Mouse (Mus musculus): ENCODE measurements around the gene Pck1.

Pck1 gene

DNA sequence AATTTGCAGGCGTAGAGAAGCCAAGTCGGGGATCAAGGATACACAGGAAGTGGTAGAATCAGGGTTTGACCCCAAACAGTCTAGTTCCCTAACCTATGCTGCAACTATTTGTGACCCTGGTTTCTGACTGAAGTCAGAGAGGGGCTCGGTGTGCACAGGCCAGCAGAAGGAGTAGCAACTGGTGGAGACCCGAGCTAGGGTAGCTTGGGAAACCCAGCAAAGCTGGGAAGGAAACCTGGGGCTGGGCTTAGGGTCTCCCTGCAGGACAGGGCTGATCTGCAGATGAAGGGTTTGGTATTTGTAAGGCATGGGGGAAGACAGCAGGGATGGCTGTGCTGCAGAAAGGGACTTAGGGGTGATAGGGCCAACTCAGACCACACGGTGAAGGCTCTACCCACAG, 24.6 kb downstream of the Pck1 start:
- TF ChIP-seq GATA4 (IDR thresholded peaks at IDR 0.05; ENCODE audit: insufficient replicate concordance, low read length): no peak

DNA sequence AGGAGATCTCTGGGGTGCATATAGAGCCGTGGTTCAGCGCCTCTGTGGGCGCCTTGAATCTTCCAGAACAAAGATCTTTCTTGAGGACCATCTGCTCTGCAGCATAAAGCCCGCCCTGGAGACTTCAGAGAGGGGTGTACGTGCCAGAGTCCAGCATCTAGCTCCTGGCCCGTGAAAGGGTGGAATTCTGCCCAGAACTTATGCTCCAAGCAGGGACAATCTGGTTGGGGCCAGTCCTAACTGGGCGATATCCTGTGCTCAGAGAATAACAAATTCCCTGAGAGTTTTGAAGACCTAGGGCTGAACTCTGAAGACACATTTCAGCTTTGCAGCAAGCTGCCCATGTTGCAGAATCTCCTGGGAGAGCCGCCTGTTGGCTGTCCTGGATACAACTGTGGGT, 25.1 kb downstream of the Pck1 start:
- TF ChIP-seq GATA4 (IDR thresholded peaks at IDR 0.05; ENCODE audit: insufficient replicate concordance, low read length): no peak

DNA sequence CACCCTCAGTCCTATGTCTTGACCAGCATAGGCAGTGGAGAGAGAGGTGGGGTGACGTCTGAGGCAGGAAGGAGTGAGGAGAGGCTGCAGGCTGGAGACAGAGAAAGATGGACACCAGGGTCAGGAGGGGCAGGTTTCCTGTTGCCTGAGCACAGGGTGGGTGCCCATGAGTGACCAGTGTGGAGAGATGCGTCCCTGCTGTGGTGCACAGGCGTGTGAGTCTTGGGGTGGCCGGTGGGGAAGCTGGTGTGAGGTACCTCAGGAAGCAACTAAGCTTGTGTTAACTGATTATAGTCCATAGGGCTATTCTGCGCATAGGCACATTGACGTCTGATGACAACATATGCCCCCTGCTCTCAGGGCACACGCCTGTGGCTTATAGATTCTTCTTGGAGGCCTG, 26.2 kb downstream of the Pck1 start:
- no peak for TF ChIP-seq GATA4 (IDR thresholded peaks at IDR 0.05; ENCODE audit: insufficient replicate concordance, low read length)

DNA sequence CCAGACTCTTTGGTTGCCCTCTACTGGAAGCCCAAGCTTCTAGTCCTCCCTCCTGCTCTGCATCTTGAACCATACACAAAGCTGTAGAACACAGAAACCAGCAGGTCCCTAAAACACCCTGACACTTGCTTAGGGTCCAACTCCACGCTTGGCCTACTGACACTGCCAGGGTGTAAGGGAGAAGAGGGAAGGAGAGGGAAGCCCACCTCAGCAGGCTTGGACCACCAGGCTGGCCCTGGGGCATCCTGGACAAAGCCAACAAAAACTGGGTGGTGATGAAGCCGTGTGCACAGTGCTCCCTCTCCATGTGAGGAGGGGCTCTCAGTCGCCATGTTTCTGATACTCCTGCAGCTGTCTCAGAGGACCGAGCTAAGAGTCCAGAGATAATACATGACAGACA, 27.2 kb downstream of the Pck1 start:
- no peak for TF ChIP-seq GATA4 (IDR thresholded peaks at IDR 0.05; ENCODE audit: insufficient replicate concordance, low read length)

DNA sequence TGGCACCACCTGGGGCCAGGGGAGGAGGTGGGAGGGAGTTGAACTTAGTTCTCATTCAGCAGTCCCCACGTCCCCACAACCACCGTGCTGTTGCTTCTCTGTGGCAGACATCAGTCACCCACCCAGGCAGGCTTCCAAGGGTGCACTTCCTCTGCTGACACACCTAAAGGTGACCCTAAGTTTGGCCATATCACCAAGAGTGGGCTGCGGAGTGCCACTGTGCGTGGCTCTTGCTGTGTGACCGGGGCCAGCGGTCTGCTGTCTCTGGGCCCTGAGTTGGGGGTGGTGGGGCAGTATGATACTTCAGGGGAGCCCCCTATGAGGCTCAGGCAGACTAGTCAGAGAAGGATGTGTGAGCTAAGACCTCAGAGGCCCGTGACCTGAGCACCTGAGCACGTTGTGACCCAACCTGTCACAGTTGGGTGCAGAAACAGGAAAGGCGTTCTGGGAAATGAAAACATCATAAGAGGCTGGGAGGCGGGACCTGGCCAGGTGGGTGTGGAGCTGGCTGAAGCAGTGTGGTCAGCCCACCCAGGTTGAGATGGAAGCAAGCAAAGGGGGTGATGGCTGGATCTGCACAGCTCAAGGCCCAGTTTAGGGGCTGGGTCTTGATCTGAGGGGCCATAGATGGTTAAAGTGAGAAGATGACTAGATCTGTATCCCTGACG, 28.0 kb downstream of the Pck1 start:
- TF ChIP-seq GATA4 (IDR thresholded peaks at IDR 0.05; ENCODE audit: insufficient replicate concordance, low read length): no peak

DNA sequence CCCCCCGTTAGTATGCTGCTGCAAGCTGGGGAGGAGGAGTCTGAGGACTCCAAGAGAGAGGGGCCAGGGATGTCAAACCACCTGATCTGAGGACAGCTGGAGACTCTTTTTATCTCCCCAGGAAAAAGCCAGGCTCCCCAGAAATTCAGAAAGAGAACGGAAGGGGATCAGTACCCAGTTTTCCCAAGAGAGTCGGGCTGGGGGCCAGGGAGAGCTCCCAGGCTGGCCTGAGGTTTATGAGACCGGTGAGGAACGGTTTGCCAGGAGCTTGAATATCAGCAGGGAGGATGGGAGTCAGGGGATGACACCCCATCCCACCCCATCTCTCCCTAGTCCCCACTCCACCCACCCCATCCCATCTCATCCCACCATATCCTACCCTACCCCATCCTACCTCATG, 28.6 kb downstream of the Pck1 start:
- TF ChIP-seq GATA4 (IDR thresholded peaks at IDR 0.05; ENCODE audit: insufficient replicate concordance, low read length): no peak

DNA sequence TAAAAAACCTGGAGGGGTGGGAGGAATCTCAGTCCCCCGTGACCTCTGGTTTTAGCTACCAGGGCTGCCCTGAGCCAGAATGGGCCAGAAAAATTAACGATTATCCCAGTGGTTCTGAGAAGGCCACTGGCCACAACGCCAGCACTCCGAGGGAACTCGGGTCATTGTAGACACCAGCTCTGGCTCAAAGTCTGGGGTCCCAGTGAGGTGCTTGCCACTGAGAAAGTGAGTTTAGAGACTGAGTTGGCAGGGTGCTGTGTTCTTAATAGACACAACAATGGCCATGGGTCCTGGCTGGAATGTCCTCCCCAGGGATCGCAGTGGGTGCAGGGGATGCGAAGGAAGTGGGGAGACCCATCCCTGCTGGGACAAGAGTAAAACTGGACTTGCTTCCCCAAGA, 29.1 kb downstream of the Pck1 start:
- TF ChIP-seq GATA4 (IDR thresholded peaks at IDR 0.05; ENCODE audit: insufficient replicate concordance, low read length): no peak

DNA sequence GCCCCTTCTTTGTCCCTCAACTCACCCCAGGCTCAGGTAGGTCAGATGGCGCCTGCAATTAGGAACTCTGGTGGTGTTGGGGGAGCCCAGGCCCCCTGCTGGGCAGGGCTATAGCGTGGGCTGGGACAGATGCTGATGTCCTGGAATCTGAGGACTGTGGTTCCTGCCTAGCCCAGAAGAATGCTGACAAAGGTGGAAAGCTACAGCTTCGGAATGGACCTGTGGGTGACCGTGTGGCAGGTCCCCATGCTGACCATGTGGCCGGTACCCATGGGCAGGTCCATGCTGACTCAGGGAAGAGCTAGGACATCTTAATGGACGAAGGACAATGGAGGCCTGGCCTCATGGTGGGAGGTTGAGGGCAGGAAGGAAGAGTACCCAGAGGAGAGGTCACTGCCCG, 29.9 kb downstream of the Pck1 start:
- no peak for TF ChIP-seq GATA4 (IDR thresholded peaks at IDR 0.05; ENCODE audit: insufficient replicate concordance, low read length)

DNA sequence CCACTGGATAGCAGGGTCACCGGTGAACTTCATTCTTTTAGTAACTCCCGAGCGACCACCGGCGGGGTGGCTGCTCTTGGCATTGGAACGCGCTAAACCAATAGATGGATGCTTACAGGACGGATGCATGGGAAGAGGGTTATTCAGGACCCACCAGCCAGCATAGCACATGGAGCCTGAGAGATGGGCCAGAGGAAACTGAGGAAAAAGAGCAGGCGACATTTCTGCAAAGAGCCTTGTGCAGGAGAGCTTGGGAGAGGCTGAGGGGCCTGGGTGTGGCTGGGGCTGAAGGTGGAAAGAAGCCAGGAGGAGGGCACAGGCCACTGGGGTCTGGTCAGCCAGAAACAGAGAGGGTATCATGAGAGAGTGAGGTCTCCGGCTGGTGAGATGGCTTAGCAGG, 30.5 kb downstream of the Pck1 start:
- no peak for TF ChIP-seq GATA4 (IDR thresholded peaks at IDR 0.05; ENCODE audit: insufficient replicate concordance, low read length)

DNA sequence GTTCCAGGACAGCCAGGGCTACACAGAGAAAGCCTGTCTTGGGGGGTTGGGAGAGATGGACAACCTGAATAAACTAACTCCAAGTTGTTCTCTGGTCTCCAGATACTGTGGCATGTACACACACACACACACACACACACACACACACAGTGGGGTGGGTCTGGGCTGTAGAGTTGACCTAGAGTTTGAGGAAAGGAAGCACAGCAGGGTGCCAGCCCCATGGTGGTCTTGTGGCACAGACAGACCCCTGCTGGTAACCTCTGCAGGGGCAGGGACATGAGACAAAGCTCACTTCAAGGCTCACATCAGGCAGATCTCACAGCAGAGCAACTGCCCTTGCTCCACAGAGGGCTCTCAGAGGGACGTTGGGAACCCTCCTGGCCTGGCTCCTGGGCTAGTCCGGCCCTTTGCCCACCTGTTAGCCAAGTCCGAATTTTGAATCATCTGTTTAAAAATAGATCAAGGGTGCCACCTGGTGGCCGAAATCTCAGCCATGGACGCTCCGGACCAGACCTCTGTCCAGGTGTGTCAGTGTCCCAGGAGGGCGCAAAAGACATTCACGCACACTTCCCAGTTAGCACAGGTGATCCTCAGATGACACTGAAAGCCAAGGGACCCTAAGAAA, 31.1 kb downstream of the Pck1 start:
- TF ChIP-seq GATA4 (IDR thresholded peaks at IDR 0.05; ENCODE audit: insufficient replicate concordance, low read length): no peak

DNA sequence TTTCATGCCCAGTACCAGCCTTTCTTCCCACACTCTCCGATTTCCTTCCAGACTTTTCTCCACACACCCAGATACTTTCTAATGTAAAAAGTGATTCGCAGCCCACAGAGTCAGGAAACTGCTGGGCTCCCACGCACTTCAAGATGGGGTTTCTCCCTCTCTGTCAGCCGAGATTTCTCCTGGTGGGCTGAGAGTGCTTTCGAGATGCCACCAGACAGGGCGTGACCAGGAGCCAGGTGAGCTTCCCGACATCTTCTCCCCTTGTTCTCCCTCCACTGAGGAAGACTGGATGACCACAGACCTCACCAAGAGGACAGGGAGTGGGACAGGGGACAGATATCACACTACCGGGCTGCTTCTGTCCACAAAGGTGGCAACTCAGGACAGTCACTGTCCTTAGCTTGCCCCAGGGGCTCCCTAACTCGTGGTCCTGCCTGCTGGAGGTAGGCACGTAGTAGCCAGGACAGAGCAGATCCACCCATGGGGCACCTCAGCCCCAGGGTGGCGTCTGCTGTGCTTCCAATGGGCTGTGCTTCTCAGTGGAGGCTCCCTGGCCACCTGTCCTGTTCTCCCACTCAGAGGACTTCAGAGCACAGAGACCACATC, 31.7 kb downstream of the Pck1 start:
- no peak for TF ChIP-seq GATA4 (IDR thresholded peaks at IDR 0.05; ENCODE audit: insufficient replicate concordance, low read length)

DNA sequence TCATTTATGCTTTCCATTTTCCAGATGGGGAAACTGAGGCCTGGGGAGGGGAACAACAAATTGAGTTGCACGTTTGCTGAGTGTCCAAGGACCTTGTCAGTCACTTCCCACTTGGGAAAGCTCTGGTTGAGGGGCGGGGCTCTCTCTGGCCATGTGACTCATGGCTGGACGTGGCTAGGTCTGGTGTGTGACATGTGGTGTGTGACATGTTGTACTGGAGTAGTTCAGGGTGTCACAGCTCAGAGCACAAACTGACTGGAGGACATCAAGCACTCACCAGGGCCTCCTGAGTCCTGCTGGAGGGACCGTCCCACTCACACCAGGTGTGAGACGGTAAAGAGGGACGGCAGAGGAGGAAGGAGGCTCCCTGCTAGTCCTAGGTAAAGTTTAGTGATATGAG, 32.4 kb downstream of the Pck1 start:
- TF ChIP-seq GATA4 (IDR thresholded peaks at IDR 0.05; ENCODE audit: insufficient replicate concordance, low read length): no peak

DNA sequence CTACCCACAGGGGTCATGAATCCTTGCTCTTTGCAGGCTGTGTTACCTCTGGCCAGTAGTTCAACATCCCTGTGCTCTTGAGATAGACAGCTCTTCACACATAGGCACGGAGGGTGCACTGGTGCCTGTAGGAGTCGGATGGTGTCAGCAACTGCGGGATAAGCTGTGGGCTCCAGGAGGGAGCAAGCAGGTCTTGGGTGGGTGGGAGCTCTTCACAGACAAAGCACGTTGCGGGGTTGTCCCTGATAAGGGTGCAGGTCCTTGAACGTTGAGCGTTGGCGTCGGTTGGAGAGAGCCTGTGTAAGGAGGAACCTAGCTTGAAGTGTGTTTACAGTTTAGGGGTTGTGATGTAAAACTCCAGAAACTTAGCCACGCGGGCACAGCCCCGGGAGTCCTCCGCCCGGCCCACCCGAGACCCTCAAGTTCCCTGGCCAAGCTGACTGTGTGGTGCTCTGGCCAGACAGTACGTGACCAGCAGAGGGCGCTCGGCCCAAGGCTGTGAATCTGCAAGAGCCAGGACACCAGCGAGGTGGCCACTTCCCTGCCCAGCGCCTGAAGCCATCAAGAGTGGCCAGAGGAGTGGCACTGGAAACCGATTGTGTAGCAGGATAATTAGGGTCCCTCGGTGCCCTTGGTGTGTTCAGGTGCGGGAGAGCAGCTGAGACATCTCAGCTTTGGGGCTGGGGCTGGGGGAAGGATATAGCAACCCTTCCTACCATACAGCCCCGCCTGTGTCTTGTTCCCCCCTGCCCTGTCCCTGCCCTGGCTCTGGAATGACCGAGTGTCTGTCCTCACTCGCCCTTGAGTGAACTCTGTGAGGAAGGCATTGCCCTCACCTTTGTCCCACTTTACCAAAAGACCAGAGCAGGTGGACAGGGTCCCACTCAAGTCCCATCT, 33.4 kb downstream of the Pck1 start:
- TF ChIP-seq GATA4 (IDR thresholded peaks at IDR 0.05; ENCODE audit: insufficient replicate concordance, low read length): no peak

DNA sequence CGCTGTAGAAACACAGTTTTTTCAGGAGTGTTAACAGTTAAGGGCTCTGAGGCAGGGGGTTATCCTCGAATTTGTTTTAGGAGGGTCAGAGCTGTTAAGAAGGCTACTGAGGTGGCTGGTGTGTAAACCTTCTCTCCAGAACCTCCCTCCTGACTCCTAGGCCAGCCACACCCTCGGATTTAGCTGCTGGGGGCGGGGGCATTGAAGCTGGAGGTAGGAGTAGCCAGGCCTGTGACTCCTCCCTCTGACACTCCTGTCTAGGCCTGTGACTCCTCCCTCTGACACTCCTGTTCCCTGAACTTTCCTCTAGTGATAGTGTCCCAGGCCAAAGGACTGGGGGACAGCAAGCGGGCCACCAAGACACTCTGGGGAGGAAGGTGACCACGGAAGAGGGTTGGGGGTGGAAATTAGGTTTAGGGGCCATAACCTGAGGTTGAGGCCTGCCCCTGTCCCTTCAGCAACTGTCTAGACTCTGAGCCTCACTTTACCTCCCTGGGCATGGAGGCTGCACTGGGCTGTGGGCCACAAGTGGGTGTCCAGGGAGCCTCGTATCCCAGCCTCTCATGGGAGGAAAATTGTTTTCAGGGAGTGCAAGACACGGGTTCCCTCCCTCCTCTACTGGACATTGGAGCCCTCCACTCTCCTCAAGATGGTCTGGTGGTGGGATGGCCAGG, 34.5 kb downstream of the Pck1 start:
- TF ChIP-seq GATA4 (IDR thresholded peaks at IDR 0.05; ENCODE audit: insufficient replicate concordance, low read length): no peak

DNA sequence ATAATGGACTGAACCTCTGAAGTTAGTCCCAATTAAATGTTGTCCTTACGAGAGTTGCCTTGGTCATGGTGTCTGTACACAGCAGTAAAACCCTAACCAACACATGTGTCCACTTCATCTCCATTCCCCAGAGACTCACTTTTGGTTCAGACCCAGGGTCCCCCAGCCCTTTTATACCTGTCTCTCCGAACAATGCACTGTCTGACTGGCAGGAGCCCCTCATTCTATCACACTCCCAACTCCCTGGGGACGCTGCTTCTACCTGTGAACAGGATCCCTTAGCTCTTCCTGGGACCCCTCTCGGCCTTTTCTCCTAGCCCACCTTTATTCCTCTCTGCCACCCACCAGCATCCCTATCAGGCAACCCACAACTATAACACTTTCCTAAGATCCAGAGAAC, 41.9 kb downstream of the Pck1 start:
- no peak for TF ChIP-seq GATA4 (IDR thresholded peaks at IDR 0.05; ENCODE audit: insufficient replicate concordance, low read length)
